Mouse (Mus musculus): ENCODE measurements around the gene Apoe.

Apoe gene

GRCm38 (mm10) chr7:19698907-19699826 lies at the start of gene Apoe:
Apoe (minus strand) TSS chr7:19699188.
- peak; percentile 46 to 47 for DNase-seq (ENCODE audit: low spot score in 2 of 2)

- DNase-seq (ENCODE audit: low spot score in 2 of 2) = no peak
Observed at GRCm38 (mm10) chr7:19747420-19748218, 48.6 kb upstream of the Apoe start.

GRCm38 (mm10) chr7:19746426-19747201 lies 47.6 kb upstream of the Apoe start:
- DNase-seq (ENCODE audit: low spot score in 2 of 2) = no peak

- DNase-seq (ENCODE audit: low spot score in 2 of 2) = no peak
Observed at GRCm38 (mm10) chr7:19745971-19746370, 47.0 kb upstream of the Apoe start.

GRCm38 (mm10) chr7:19744590-19745385 lies 45.8 kb upstream of the Apoe start:
- DNase-seq (ENCODE audit: low spot score in 2 of 2) = no peak

- no peak for DNase-seq (ENCODE audit: low spot score in 2 of 2)
Observed at GRCm38 (mm10) chr7:19743791-19744190, 44.8 kb upstream of the Apoe start.

- DNase-seq (ENCODE audit: low spot score in 2 of 2) = no peak
Observed at GRCm38 (mm10) chr7:19742468-19742867, 43.5 kb upstream of the Apoe start.

- DNase-seq (ENCODE audit: low spot score in 2 of 2) = no peak
Observed at GRCm38 (mm10) chr7:19741329-19742031, 42.5 kb upstream of the Apoe start.

GRCm38 (mm10) chr7:19740269-19740668 lies 41.3 kb upstream of the Apoe start:
- no peak for DNase-seq (ENCODE audit: low spot score in 2 of 2)

GRCm38 (mm10) chr7:19738771-19739170 lies 39.8 kb upstream of the Apoe start:
- DNase-seq (ENCODE audit: low spot score in 2 of 2) = no peak

- DNase-seq (ENCODE audit: low spot score in 2 of 2) = no peak
Observed at GRCm38 (mm10) chr7:19736389-19737057, 37.5 kb upstream of the Apoe start.

GRCm38 (mm10) chr7:19734178-19734666 lies 35.2 kb upstream of the Apoe start:
- DNase-seq (ENCODE audit: low spot score in 2 of 2) = no peak

GRCm38 (mm10) chr7:19726541-19726940 lies 27.6 kb upstream of the Apoe start:
- DNase-seq (ENCODE audit: low spot score in 2 of 2) = no peak

GRCm38 (mm10) chr7:19724167-19724566 lies 25.2 kb upstream of the Apoe start:
- no peak for DNase-seq (ENCODE audit: low spot score in 2 of 2)

- no peak for DNase-seq (ENCODE audit: low spot score in 2 of 2)
Observed at GRCm38 (mm10) chr7:19722754-19723195, 23.8 kb upstream of the Apoe start.

- DNase-seq (ENCODE audit: low spot score in 2 of 2) = no peak
Observed at GRCm38 (mm10) chr7:19719200-19719599, 20.2 kb upstream of the Apoe start.

- DNase-seq (ENCODE audit: low spot score in 2 of 2) = no peak
Observed at GRCm38 (mm10) chr7:19718297-19718952, 19.4 kb upstream of the Apoe start.

- no peak for DNase-seq (ENCODE audit: low spot score in 2 of 2)
Observed at GRCm38 (mm10) chr7:19717346-19717745, 18.4 kb upstream of the Apoe start.

GRCm38 (mm10) chr7:19716822-19717221 lies 17.8 kb upstream of the Apoe start:
- no peak for DNase-seq (ENCODE audit: low spot score in 2 of 2)

Measured in spleen, postnatal 36 days (tissue).